Mouse (Mus musculus): Measurements from ENCODE around the gene Nfil3.

- TF ChIP-seq HCFC1 (IDR thresholded peaks at IDR 0.05; ENCODE audit: low read depth, low read length) = no peak
- no peak for TF ChIP-seq CTCF (IDR thresholded peaks at IDR 0.05 in 2 of 3, conservative IDR thresholded peaks at IDR 0.05 in 1 of 3; ENCODE audit: control insufficient read depth in 1 of 3, insufficient read depth in 1 of 3, low read depth in 2 of 3, low read length in 3 of 3, poor library complexity in 1 of 3, severe bottlenecking in 1 of 3)
- TF ChIP-seq POLR2A (IDR thresholded peaks at IDR 0.05; ENCODE audit: control insufficient read depth in 1 of 2, insufficient read depth in 1 of 2, low read depth in 1 of 2, low read length in 2 of 2, poor library complexity in 1 of 2) = no peak
- no peak for TF ChIP-seq GATA1 (IDR thresholded peaks at IDR 0.05; ENCODE audit: low read depth, low read length)
- TF ChIP-seq TCF12 (IDR thresholded peaks at IDR 0.05; ENCODE audit: low read depth, low read length) = no peak
- TF ChIP-seq SMC3 (IDR thresholded peaks at IDR 0.05; ENCODE audit: low read depth, low read length) = no peak
- TF ChIP-seq TBP (IDR thresholded peaks at IDR 0.05; ENCODE audit: low read depth, low read length) = no peak
- TF ChIP-seq NRF1 (IDR thresholded peaks at IDR 0.05; ENCODE audit: insufficient read depth, low read depth, low read length, poor library complexity, severe bottlenecking) = no peak
- no peak for TF ChIP-seq SIN3A (IDR thresholded peaks at IDR 0.05; ENCODE audit: low read length)
- no peak for TF ChIP-seq JUND (IDR thresholded peaks at IDR 0.05; ENCODE audit: low read depth, low read length)
- no peak for TF ChIP-seq NELFE (IDR thresholded peaks at IDR 0.05; ENCODE audit: low read depth, low read length)
- no peak for TF ChIP-seq ZNF384 (IDR thresholded peaks at IDR 0.05; ENCODE audit: low read depth, low read length)
- no peak for TF ChIP-seq TAL1 (IDR thresholded peaks at IDR 0.05; ENCODE audit: low read length)
- TF ChIP-seq ETS1 (IDR thresholded peaks at IDR 0.05; ENCODE audit: low read depth, low read length) = no peak
Measured at GRCm38 (mm10) chr13:52987880-52988279, 7.0 kb upstream of the Nfil3 start.
